Mouse (Mus musculus): ENCODE results near the gene Hs3st2. TPM values are rescaled to one million over a fixed set of nuclear protein-coding genes. Genes with fewer than 3 reads are reported as not detected.

Hs3st2 gene
- polyA plus RNA-seq, 1 experiment from 2014 or later, result 20.2 TPM

DNA sequence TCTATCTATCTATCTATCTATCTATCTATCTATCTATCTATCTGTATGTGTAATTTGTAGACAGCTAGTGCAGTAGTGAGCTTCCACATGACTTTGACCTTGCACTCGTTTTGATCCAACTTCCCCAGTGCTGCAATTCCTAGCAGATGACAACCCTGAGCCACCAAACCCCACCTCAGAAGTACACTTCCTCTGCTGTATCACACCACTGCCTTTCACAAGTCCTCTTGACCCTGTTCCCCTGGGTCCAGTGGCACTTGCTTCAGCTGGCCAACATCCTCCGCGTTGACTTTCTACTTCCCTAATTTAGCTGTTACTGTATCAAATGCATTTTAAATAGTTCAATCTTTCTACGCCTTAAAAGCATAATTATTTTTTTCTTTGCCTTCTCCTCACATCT is 54.6 kb downstream of the Hs3st2 start:
- Histone ChIP-seq H3K27me3 (replicated peaks; ENCODE audit: control insufficient read depth, insufficient read depth, low read length) (no peaks in the 10 kb centered on the region), H3K9me3 (ENCODE audit: control insufficient read depth, low read length) (no peaks in the 10 kb centered on the region), H3K4me1 (ENCODE audit: control insufficient read depth, insufficient read depth, low read depth, low read length) (peaks cover 4% of the 10 kb centered on the region; the same call in 1 of the 2 replicates), H3K4me3 (ENCODE audit: low read length) (no peak overlapping the region), H3K9ac (ENCODE audit: low read depth, low read length) (no peak overlapping the region), H3K36me3 (ENCODE audit: control insufficient read depth, insufficient read depth, low read length) (no peaks in the 10 kb centered on the region), H3K27ac (ENCODE audit: low read depth, low read length) (no peak overlapping the region), H3K4me2 (ENCODE audit: low read length) (no peak overlapping the region)
- no peak for ATAC-seq
- WGBS, result 86% methylated on average over 4 of the region's 4 CpGs

GRCm38 (mm10) chr7:121450951-121451843 is 59.5 kb downstream of the Hs3st2 start:
- peak; percentile 73; the same call in 1 of the 2 replicates for ATAC-seq
- 43% methylated on average over 13 of the region's 13 CpGs for WGBS
- Histone ChIP-seq H3K36me3 (ENCODE audit: control insufficient read depth, insufficient read depth, low read length) (no peaks in the 10 kb centered on the region), H3K4me2 (ENCODE audit: low read length) (no peak overlapping the region), H3K9me3 (ENCODE audit: control insufficient read depth, low read length) (no peaks in the 10 kb centered on the region), H3K9ac (ENCODE audit: low read depth, low read length) (no peak overlapping the region), H3K4me3 (ENCODE audit: low read length) (no peak overlapping the region), H3K27me3 (replicated peaks; ENCODE audit: control insufficient read depth, insufficient read depth, low read length) (no peaks in the 10 kb centered on the region; the same call in 1 of the 2 replicates), H3K4me1 (ENCODE audit: control insufficient read depth, insufficient read depth, low read depth, low read length) (peaks cover 4% of the 10 kb centered on the region; the same call in 1 of the 2 replicates), H3K27ac (ENCODE audit: low read depth, low read length) (no peak overlapping the region)

- no peak overlapping the region for H3K4me3 ChIP-seq (ENCODE audit: low read length)
- 85% methylated on average over 1 of the region's 1 CpGs for WGBS
- no peaks in the 10 kb centered on the region for H3K4me1 ChIP-seq (ENCODE audit: control insufficient read depth, insufficient read depth, low read depth, low read length)
- H3K4me2 ChIP-seq (ENCODE audit: low read length), result no peak overlapping the region
- H3K27me3 ChIP-seq (replicated peaks; ENCODE audit: control insufficient read depth, insufficient read depth, low read length), result no peaks in the 10 kb centered on the region; the same call in 1 of the 2 replicates
- no peak overlapping the region for H3K27ac ChIP-seq (ENCODE audit: low read depth, low read length)
- H3K9ac ChIP-seq (ENCODE audit: low read depth, low read length), result no peak overlapping the region
- H3K9me3 ChIP-seq (ENCODE audit: control insufficient read depth, low read length), result no peaks in the 10 kb centered on the region
- H3K36me3 ChIP-seq (ENCODE audit: control insufficient read depth, insufficient read depth, low read length), result no peaks in the 10 kb centered on the region
- ATAC-seq, result no peak
Observed at GRCm38 (mm10) chr7:121456716-121457115, 65.1 kb downstream of the Hs3st2 start.

DNA sequence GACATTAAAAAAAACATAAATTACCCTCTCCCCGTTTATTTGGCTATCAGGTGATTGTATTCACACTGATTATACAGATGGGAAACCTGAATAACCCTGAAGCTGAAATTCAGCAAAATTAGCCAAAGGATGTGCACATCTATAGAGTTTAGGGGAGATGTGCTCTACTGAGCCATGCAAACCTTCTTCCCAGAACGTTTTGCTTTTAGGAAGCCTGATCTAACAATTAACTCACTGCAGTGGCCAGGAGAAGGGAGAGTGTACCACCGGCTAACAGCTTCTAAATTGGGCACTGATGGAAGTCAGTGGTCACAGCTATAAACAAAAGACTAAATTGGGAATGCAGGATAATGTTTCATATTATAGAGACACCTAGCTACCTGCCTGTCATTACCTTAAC is 66.4 kb downstream of the Hs3st2 start:
- WGBS, result 43% methylated on average over 3 of the region's 3 CpGs
- ATAC-seq, result no peak
- H3K36me3 ChIP-seq (ENCODE audit: control insufficient read depth, insufficient read depth, low read length), result no peaks in the 10 kb centered on the region
- no peaks in the 10 kb centered on the region; the same call in 1 of the 2 replicates for H3K27me3 ChIP-seq (replicated peaks; ENCODE audit: control insufficient read depth, insufficient read depth, low read length)
- no peak overlapping the region for H3K9ac ChIP-seq (ENCODE audit: low read depth, low read length)
- H3K27ac ChIP-seq (ENCODE audit: low read depth, low read length), result no peak overlapping the region
- no peak overlapping the region for H3K4me2 ChIP-seq (ENCODE audit: low read length)
- no peak overlapping the region for H3K4me3 ChIP-seq (ENCODE audit: low read length)
- no peaks in the 10 kb centered on the region for H3K4me1 ChIP-seq (ENCODE audit: control insufficient read depth, insufficient read depth, low read depth, low read length)
- H3K9me3 ChIP-seq (ENCODE audit: control insufficient read depth, low read length), result no peaks in the 10 kb centered on the region

- Histone ChIP-seq H3K9me3 (ENCODE audit: control insufficient read depth, low read length) (no peaks in the 10 kb centered on the region), H3K4me2 (ENCODE audit: low read length) (no peak overlapping the region), H3K36me3 (ENCODE audit: control insufficient read depth, insufficient read depth, low read length) (no peaks in the 10 kb centered on the region), H3K9ac (ENCODE audit: low read depth, low read length) (no peak overlapping the region), H3K4me1 (ENCODE audit: control insufficient read depth, insufficient read depth, low read depth, low read length) (no peaks in the 10 kb centered on the region), H3K4me3 (ENCODE audit: low read length) (no peak overlapping the region), H3K27ac (ENCODE audit: low read depth, low read length) (no peak overlapping the region), H3K27me3 (replicated peaks; ENCODE audit: control insufficient read depth, insufficient read depth, low read length) (no peaks in the 10 kb centered on the region)
- no peak for ATAC-seq
- WGBS, result 74% methylated on average over 6 of the region's 6 CpGs
Observed at GRCm38 (mm10) chr7:121460626-121461025, 69.0 kb downstream of the Hs3st2 start.

DNA sequence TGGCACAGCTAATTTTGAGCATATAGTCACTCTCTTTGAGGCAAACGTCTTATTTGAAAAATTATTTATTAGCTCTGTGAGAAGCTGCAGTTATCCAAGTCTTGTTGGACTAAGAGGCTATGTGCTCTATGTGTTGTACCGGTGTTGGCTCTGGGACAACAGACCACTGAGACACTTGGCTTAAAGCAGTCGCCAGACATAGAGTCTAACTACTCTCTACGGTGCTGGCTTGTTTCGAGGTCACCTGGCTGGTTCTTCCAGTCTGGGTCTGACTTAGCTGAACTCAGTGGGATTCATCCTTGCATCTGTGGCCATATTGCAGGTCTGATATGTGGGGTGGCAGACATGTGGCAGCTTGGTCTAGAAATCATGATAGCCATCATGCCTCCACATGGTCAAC is 72.8 kb downstream of the Hs3st2 start:
- Histone ChIP-seq H3K4me2 (ENCODE audit: low read length) (no peak overlapping the region), H3K36me3 (ENCODE audit: control insufficient read depth, insufficient read depth, low read length) (no peaks in the 10 kb centered on the region), H3K27me3 (replicated peaks; ENCODE audit: control insufficient read depth, insufficient read depth, low read length) (no peaks in the 10 kb centered on the region), H3K9ac (ENCODE audit: low read depth, low read length) (no peak overlapping the region), H3K4me1 (ENCODE audit: control insufficient read depth, insufficient read depth, low read depth, low read length) (no peaks in the 10 kb centered on the region), H3K27ac (ENCODE audit: low read depth, low read length) (no peak overlapping the region), H3K9me3 (ENCODE audit: control insufficient read depth, low read length) (no peaks in the 10 kb centered on the region), H3K4me3 (ENCODE audit: low read length) (no peak overlapping the region)
- 92% methylated on average over 5 of the region's 5 CpGs for WGBS
- ATAC-seq, result no peak

GRCm38 (mm10) chr7:121465111-121465510 is 73.5 kb downstream of the Hs3st2 start:
- no peak for ATAC-seq
- Histone ChIP-seq H3K4me1 (ENCODE audit: control insufficient read depth, insufficient read depth, low read depth, low read length) (no peaks in the 10 kb centered on the region), H3K27ac (ENCODE audit: low read depth, low read length) (no peak overlapping the region), H3K27me3 (replicated peaks; ENCODE audit: control insufficient read depth, insufficient read depth, low read length) (no peaks in the 10 kb centered on the region), H3K9ac (ENCODE audit: low read depth, low read length) (no peak overlapping the region), H3K36me3 (ENCODE audit: control insufficient read depth, insufficient read depth, low read length) (no peaks in the 10 kb centered on the region), H3K4me2 (ENCODE audit: low read length) (no peak overlapping the region), H3K9me3 (ENCODE audit: control insufficient read depth, low read length) (no peaks in the 10 kb centered on the region), H3K4me3 (ENCODE audit: low read length) (no peak overlapping the region)
- WGBS, result 80% methylated on average over 1 of the region's 1 CpGs

DNA sequence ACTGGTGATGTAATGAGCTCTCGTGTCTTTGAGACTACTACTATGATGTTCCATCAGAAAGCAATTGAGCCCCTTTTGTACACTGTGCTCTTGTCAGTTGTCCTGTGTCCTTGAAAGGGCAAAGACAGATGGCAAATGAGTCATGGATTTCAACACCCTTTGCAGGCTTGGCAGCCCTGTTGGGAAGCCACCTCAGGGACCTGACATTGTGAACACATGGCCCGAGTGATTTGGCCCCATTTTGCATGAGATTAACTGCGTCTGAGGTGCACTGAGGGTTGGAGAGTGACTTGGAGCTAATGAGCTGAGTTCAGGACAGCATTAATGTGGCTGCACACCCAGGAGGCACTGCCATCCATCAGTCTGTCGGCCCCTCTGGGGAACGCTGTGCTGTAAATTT is 74.7 kb downstream of the Hs3st2 start:
- 55% methylated on average over 5 of the region's 5 CpGs for WGBS
- Histone ChIP-seq H3K4me3 (ENCODE audit: low read length) (no peak overlapping the region), H3K36me3 (ENCODE audit: control insufficient read depth, insufficient read depth, low read length) (no peaks in the 10 kb centered on the region), H3K9me3 (ENCODE audit: control insufficient read depth, low read length) (no peaks in the 10 kb centered on the region), H3K27ac (ENCODE audit: low read depth, low read length) (no peak overlapping the region), H3K27me3 (replicated peaks; ENCODE audit: control insufficient read depth, insufficient read depth, low read length) (no peaks in the 10 kb centered on the region), H3K4me1 (ENCODE audit: control insufficient read depth, insufficient read depth, low read depth, low read length) (no peaks in the 10 kb centered on the region), H3K9ac (ENCODE audit: low read depth, low read length) (no peak overlapping the region), H3K4me2 (ENCODE audit: low read length) (no peak overlapping the region)
- no peak for ATAC-seq

- H3K27me3 ChIP-seq (replicated peaks; ENCODE audit: control insufficient read depth, insufficient read depth, low read length), result no peaks in the 10 kb centered on the region
- H3K4me2 ChIP-seq (ENCODE audit: low read length), result no peak overlapping the region
- H3K36me3 ChIP-seq (ENCODE audit: control insufficient read depth, insufficient read depth, low read length), result no peaks in the 10 kb centered on the region
- ATAC-seq, result no peak
- 72% methylated on average over 3 of the region's 3 CpGs for WGBS
- H3K27ac ChIP-seq (ENCODE audit: low read depth, low read length), result no peak overlapping the region
- no peak overlapping the region for H3K9ac ChIP-seq (ENCODE audit: low read depth, low read length)
- H3K4me1 ChIP-seq (ENCODE audit: control insufficient read depth, insufficient read depth, low read depth, low read length), result no peaks in the 10 kb centered on the region
- no peak overlapping the region for H3K4me3 ChIP-seq (ENCODE audit: low read length)
- H3K9me3 ChIP-seq (ENCODE audit: control insufficient read depth, low read length), result no peaks in the 10 kb centered on the region
Observed at GRCm38 (mm10) chr7:121469435-121469834, 77.8 kb downstream of the Hs3st2 start.

Data from hindbrain, embryonic 16.5 days (tissue).